Mouse (Mus musculus) MEL (cell line): ENCODE data around the gene Bmf.

Experiments
- CTCF ChIP-seq, 3 experiments: IDR thresholded peaks in 2 of 3; conservative IDR thresholded peaks in 1 of 3; 2 replicates each; pipeline ENCODE4 v1.5.1; 2011 to 2012; ENCODE audit warnings: low read length in 3 of 3, low read depth in 2 of 3, mild to moderate bottlenecking in 2 of 3, improper control_type of control experiment in 1 of 3, inconsistent platforms in 1 of 3, mixed read lengths in 1 of 3, moderate library complexity in 1 of 3; ENCODE audit not compliant: control insufficient read depth in 1 of 3, insufficient read depth in 1 of 3, poor library complexity in 1 of 3, severe bottlenecking in 1 of 3
- ELF1 ChIP-seq: IDR thresholded peaks from 2 replicates; pipeline ENCODE4 v1.6.1; 2014; ENCODE audit warnings: low read depth, mild to moderate bottlenecking, inconsistent platforms, low read length, improper control_type of control experiment, moderate library complexity
- GATA1 ChIP-seq: IDR thresholded peaks from 2 replicates; pipeline ENCODE4 v1.6.1; 2011; ENCODE audit warnings: low read depth, low read length, improper control_type of control experiment
- MEF2A ChIP-seq: IDR thresholded peaks from 2 replicates; pipeline ENCODE4 v1.6.1; 2014; ENCODE audit warnings: low read depth, mild to moderate bottlenecking, inconsistent platforms, low read length, improper control_type of control experiment; ENCODE audit not compliant: poor library complexity, insufficient replicate concordance, severe bottlenecking; ENCODE audit errors: extremely low read depth

DNA sequence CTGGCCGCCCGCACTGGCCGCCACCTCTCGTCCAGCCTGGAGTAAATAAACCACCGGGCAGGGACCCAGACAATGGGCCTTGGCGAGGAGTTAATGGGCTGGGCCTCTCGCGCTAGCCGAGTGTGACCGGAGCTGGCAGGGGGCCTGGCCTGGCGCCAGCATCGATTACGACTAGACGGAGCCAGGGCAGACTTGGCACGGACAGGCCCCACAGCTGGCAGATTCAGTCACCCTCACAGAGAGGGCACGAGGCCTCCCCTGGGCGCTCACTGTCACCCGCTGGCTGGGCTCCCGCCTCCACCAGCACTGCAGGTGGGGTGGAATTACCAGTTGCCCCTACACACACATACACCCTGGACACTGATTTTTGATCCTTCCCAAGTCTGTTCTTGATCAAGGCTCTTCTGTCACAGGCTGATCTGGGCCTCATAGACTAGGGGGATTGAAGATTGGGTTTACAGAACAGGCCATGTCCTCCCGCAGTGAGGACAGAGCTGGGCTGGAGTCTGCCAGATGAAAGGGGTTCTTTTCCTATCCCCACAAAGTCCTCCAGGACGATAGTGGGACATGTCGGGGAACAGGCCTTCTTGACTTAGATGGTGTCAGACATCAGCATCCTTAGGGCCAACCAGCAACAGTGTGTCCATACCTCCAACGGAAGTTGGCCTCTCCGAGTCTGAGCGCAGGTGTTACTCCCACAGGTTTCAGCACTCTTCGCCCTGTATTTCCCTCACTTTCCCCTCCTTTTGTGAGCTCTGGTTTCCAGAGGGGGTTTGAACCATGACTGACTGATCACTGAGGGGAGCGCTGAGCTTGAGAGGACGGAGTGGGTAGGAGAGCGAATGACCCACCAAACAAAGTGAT is 38.8 kb downstream of the Bmf start:
- TF ChIP-seq MEF2A (no peak), GATA1 (no peak), CTCF (IDR thresholded peaks at IDR 0.05 in 2 of 3, conservative IDR thresholded peaks at IDR 0.05 in 1 of 3; ENCODE audit: control insufficient read depth in 1 of 3, insufficient read depth in 1 of 3, low read depth in 2 of 3, low read length in 3 of 3, poor library complexity in 1 of 3, severe bottlenecking in 1 of 3) (no peak), ELF1 (no peak)
